Mouse (Mus musculus) G1E-ER4 (cell line): Measurements from ENCODE around the gene Slc30a6. TPM values are rescaled to one million over a fixed set of nuclear protein-coding genes. Genes with fewer than 3 reads are reported as not detected.

Source experiments
- GATA1 ChIP-seq: IDR thresholded peaks from one replicate; pipeline ENCODE4 v1.8.0; 2012; ENCODE audit warnings: low read length, inconsistent platforms
- polyA plus RNA-seq: library from polyadenylated mRNA; stranded (reverse); fragments of >175 nt; gene quantifications from 2 replicates; pipeline ENCODE4 v1.2.3, GENCODE M21; 2012

Slc30a6 gene
- polyA plus RNA-seq, 1 experiment, result 1.2 TPM

DNA sequence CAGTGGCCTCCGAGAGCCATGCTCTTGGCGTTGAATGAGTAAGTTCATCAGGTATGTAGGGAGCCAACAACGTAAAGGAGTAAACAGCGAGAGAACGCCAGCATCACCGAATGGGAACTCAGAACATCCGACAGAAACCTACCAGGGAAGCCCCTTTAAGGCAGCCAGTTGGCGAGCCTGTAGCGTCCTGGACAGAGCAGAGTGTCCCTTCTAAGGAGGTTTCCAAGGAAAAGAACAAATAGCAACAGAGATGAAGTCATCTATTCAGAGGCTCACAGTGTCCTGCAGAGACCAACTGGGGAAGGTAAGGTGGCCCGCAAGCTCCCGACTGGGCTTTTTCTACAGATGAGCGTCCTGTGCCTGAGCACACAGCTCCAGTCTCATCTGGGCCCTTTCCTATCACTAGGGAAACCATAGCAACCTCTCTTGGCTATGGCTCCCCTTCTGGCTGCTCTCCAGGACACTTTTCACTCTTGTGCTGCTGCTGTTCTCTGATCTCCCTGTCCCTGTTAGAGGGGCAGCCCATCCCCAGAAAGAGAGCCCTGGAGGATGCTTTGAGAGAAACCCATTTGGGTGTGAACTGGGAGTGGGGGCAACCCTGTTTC is 29.1 kb downstream of the Slc30a6 start:
- TF ChIP-seq GATA1, result no peak

- TF ChIP-seq GATA1, result no peak
These were observed 34.7 kb downstream of the Slc30a6 start for GRCm38 (mm10) chr17:74430074-74430473.

DNA sequence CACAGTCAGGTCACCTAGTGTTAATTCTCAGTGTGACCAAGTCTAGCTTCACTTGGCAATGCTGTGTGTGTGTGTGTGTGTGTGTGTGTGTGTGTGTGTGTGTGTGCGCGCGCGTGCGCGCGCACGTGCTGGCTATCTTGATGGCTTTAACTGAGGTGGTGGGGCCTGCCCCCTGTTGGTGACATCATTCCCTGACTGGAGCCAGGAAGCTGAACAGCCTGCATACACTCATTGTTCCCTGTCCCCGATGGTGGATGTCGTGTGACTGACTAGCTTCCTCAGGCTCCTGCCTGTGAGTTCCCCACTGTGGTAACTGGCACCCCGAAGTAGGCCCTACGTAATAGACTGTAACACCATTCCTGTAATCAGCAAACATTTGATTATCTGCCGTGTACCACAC is 36.1 kb downstream of the Slc30a6 start:
- no peak for TF ChIP-seq GATA1

DNA sequence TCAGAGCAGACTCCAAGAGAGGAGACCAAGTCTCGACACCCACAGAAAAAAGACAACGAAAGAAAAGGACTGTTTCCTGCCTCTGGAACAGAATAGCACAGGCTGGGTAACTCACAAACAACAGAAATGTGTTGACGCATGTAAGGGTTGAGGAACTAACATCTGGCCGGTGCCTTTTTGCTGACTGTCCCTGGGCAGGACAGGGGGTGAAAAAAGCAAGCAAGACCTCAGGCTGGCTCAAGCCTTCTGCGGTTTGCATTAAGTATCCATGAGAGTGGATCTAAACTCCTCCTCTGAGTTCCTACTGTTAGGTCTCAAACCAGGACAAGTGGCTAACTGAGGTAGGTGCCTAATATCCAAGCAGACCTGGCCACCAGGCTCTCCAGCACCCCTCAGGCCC is 37.2 kb downstream of the Slc30a6 start:
- TF ChIP-seq GATA1, result no peak

- no peak for TF ChIP-seq GATA1
These were observed 42.4 kb downstream of the Slc30a6 start for GRCm38 (mm10) chr17:74437762-74438161.

DNA sequence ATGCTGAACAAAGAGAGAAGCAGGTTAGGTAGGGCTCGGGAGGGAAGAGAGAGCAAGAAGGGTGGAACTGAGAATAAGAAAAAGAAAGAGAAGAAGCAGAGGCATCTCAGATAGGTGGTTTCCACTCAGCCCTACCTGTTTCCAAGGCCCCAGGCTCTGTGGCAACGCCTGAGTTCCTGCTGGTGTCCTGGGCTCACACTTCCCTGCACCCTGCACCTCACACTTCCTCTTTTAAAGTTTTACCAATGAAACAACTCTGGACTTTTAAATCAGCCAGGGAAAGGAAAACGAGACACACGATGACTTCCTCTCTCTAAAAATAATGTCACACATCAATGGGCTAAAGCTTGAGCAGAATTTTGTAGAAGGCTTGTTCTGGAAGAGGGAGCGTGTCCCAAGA is 45.1 kb downstream of the Slc30a6 start:
- TF ChIP-seq GATA1, result no peak

DNA sequence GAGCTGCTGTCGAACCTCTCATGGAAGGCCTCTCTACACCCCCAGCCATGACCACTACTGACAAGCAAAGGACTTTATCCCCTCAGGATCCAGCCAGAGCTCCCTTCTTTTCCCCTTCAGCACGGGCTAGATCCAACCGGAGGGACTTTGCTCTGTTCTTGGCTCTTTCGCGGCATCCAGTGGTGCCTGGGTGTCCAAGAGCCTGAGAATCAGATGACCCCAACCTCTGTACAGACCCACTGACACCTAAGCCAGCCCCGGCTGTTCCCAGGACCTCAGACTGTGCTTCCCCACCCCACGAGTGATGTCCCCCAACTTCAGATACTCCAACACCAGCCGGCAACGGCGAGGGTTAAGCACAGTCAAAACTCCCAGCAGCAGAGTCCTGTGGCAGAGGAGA is 54.4 kb downstream of the Slc30a6 start:
- TF ChIP-seq GATA1, result no peak

DNA sequence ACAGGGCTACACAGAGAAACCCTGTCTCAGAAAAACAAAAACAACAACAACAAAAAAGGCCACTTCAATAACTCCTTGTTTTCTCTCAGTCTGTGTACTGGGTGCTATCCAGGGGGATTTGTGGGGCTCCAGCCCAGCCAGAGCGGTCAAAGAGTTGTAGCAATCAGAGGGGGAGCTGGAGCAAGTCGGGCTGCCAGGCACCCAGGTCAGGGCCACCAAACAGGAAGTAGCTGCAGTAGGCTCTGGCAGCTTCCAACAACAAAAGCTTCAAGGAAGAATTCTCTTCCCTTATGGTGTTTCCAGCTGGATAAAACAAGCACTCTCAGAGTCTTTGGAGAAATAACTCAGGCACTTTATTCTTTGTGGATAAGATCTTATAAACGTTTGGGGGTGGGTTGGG is 58.5 kb downstream of the Slc30a6 start:
- no peak for TF ChIP-seq GATA1

- no peak for TF ChIP-seq GATA1
These were observed 59.3 kb downstream of the Slc30a6 start for GRCm38 (mm10) chr17:74454660-74455059.

GRCm38 (mm10) chr17:74455426-74455825 is 60.0 kb downstream of the Slc30a6 start:
- no peak for TF ChIP-seq GATA1

DNA sequence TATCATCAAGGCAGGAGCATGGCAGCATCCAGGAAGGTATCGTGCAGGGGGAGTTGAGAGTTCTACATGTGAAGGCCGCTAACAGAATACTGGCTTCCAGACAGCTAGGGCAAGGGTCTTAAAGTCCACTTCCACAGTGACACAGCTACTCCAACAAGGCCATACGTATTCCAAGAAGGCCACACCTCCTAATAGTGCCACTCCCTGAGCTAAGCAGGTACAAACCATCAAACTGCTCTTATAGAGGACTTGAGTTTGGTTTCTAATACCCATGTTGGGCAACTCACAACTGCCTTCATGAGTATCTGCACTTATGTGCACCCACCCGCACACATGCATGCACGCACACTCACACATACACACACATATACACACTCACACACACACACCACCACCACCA is 61.4 kb downstream of the Slc30a6 start:
- no peak for TF ChIP-seq GATA1

GRCm38 (mm10) chr17:74457972-74458677 is 62.7 kb downstream of the Slc30a6 start:
- TF ChIP-seq GATA1, result no peak

DNA sequence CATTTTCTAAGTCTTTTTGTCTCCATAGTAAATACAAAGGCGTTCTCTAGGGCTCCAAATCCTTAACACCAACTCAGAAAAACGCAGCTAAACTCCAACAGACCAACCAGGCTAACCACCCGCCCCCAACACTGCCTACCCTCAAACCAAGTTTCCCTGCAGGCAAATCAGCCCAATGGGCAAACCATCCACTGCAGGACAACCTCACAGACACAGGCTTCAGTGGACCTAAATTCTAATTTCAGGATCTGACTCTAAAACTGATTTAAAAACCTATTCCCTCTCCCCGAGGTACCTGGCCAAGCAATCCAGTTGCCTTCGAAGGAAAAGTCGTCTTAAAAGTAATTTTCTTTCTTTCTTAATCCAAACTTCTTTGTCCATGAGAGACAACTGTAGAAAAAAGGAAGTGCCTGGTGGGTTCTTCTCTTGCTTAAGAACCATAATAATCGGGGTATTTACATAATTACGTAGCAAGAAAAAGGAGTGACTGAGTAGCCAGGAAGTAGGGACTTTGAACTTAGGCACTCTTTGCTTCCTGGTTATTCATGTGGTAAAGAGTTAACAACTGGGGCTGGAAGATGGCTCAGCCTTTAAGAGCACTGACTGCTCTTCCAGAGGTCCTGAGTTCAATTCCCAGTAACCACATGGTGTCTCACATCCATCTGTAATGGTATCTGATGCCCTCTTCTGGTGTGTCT is 63.5 kb downstream of the Slc30a6 start, which contains the start of gene Nlrc4:
Gene Nlrc4 (minus strand): TSS at position 432 of the 698 bp plus-strand sequence.
- no peak for TF ChIP-seq GATA1

DNA sequence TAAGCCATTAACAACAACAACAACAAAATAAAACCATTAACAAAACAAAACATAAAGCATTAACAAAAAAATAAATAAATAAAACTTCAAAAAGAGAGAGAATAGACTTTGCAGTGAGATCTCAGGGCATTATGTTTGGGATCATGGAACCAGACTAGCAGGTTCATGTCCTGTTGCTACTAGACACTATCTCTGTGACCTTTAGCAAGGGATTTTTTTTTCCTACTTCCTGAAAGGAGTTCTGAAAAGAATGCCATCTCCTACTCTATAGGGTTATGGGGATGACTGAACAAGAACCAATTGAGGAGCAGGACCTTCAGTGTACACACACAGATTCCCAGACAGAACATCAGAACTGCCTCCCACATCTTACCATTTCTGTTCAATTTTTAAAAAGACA is 68.1 kb downstream of the Slc30a6 start:
- no peak for TF ChIP-seq GATA1

Other genes starting within 250 kb of the Slc30a6 start
- gene Memo1, start 100.1 kb upstream of the Slc30a6 start, polyA plus RNA-seq, result 58.1 and 91.0 TPM in 2 replicates
- gene Dpy30, start 71.7 kb upstream of the Slc30a6 start, polyA plus RNA-seq, result 76.8 and 101 TPM in 2 replicates
- 11.4 and 14.7 TPM in 2 replicates for gene Spast, start 56.6 kb upstream of the Slc30a6 start, polyA plus RNA-seq
- gene Nlrc4, start 63.5 kb downstream of the Slc30a6 start, polyA plus RNA-seq, result not detected in 2 replicates
- gene Yipf4, start 93.9 kb downstream of the Slc30a6 start, polyA plus RNA-seq, result 14.4 and 16.8 TPM in 2 replicates
- gene Birc6, start 132.7 kb downstream of the Slc30a6 start, polyA plus RNA-seq, result 18.7 and 36.7 TPM in 2 replicates